Mouse (Mus musculus) heart, embryonic 15.5 days (tissue): ENCODE results near the gene 9430038I01Rik. TPM values are rescaled to one million over a fixed set of nuclear protein-coding genes. Genes with fewer than 3 reads are reported as not detected.
A peak's percentile ranks its signal among the peaks of the same experiment; 100 is the strongest.

Experiments
- ATAC-seq: fragments of 200-750 bp; cut with Nextera tagmentation; replicated peaks from 2 replicates; pipeline ENCODE4 v1.8.0; 2017; ENCODE audit warnings: low read depth, moderate TSS enrichment; ENCODE audit not compliant: insufficient number of reproducible peaks, insufficient read depth, low FRiP score
- H3K27ac ChIP-seq: fragments of 300-500 bp; sonication (generic); 2 replicates; pipeline ENCODE4 v1.5.1; 2015; ENCODE audit warnings: mild to moderate bottlenecking, inconsistent platforms
- H3K27me3 ChIP-seq: fragments of 300-500 bp; sonication (generic); 2 replicates; pipeline ENCODE4 v1.6.1; 2015; ENCODE audit warnings: inconsistent platforms
- H3K36me3 ChIP-seq: fragments of 300-500 bp; sonication (generic); 2 replicates; pipeline ENCODE4 v1.6.1; 2015; ENCODE audit warnings: mild to moderate bottlenecking, inconsistent platforms
- H3K4me1 ChIP-seq: fragments of 300-500 bp; sonication (generic); replicated peaks from 2 replicates; pipeline ENCODE4 v1.6.1; 2015; ENCODE audit warnings: inconsistent platforms
- H3K4me2 ChIP-seq: fragments of 300-500 bp; sonication (generic); 2 replicates; pipeline ENCODE4 v1.6.1; 2015; ENCODE audit warnings: inconsistent platforms, mild to moderate bottlenecking, moderate library complexity
- H3K4me3 ChIP-seq: fragments of 300-500 bp; sonication (generic); 2 replicates; pipeline ENCODE4 v1.5.1; 2015; ENCODE audit warnings: mild to moderate bottlenecking, inconsistent platforms
- H3K9ac ChIP-seq: fragments of 300-500 bp; sonication (generic); 2 replicates; pipeline ENCODE4 v1.6.1; 2015; ENCODE audit warnings: mild to moderate bottlenecking, inconsistent platforms
- H3K9me3 ChIP-seq: fragments of 300-500 bp; sonication (generic); replicated peaks from 2 replicates; pipeline ENCODE4 v1.6.1; 2016; ENCODE audit warnings: inconsistent platforms
- WGBS: fragments of 180-500 bp; shearing (Covaris S2); methylation state at CpG from one replicate; pipeline ENCODE4 v1.1.7; 2015; ENCODE audit warnings: mixed read lengths; 5-methylcytosine and 5-hydroxymethylcytosine counted together
- polyA plus RNA-seq: library from polyadenylated mRNA; unstranded; fragments of >200 nt; fragmentation: Nextera tagmentation; extraction: Ambion mirVana; gene quantifications from 2 replicates; pipeline ENCODE4 v1.2.1, GENCODE M21; 2015

9430038I01Rik gene
- polyA plus RNA-seq, 1 experiment from 2014 or later: 12.5 TPM

- no peak overlapping the region for H3K9ac ChIP-seq
- H3K27ac ChIP-seq: no peak overlapping the region
- WGBS: 74% methylated on average over 8 of the region's 8 CpGs
- no peak for ATAC-seq
- no peak overlapping the region for H3K4me3 ChIP-seq
- H3K4me2 ChIP-seq: no peak overlapping the region
- no peaks in the 10 kb centered on the region for H3K36me3 ChIP-seq
- H3K4me1 ChIP-seq: peaks cover 6% of the 10 kb centered on the region
- H3K27me3 ChIP-seq: no peaks in the 10 kb centered on the region
- H3K9me3 ChIP-seq: no peaks in the 10 kb centered on the region
These were observed 4.1 kb upstream of the 9430038I01Rik start for GRCm38 (mm10) chr7:137414710-137415109.

GRCm38 (mm10) chr7:137407428-137408058 lies 3.0 kb downstream of the 9430038I01Rik start:
- H3K27ac ChIP-seq: no peak overlapping the region

GRCm38 (mm10) chr7:137404146-137404545 lies 6.4 kb downstream of the 9430038I01Rik start:
- Histone ChIP-seq H3K9me3 (no peaks in the 10 kb centered on the region), H3K27me3 (no peaks in the 10 kb centered on the region), H3K4me1 (no peaks in the 10 kb centered on the region), H3K36me3 (no peaks in the 10 kb centered on the region), H3K4me2 (no peak overlapping the region), H3K9ac (no peak overlapping the region), H3K4me3 (no peak overlapping the region), H3K27ac (no peak overlapping the region)
- ATAC-seq: no peak
- WGBS: 83% methylated on average over 2 of the region's 2 CpGs

More at GRCm38 (mm10) chr7:137407428-137408058, 3.0 kb downstream of the 9430038I01Rik start:
- no peak for ATAC-seq
- no peaks in the 10 kb centered on the region for H3K9me3 ChIP-seq
- no peaks in the 10 kb centered on the region for H3K27me3 ChIP-seq
- H3K4me1 ChIP-seq: peaks cover 6% of the 10 kb centered on the region
- no peak overlapping the region for H3K4me3 ChIP-seq
- no peak overlapping the region for H3K9ac ChIP-seq
- H3K36me3 ChIP-seq: no peaks in the 10 kb centered on the region
- 91% methylated on average over 1 of the region's 1 CpGs for WGBS
- H3K4me2 ChIP-seq: no peak overlapping the region

- H3K4me2 ChIP-seq: no peak overlapping the region
- no peaks in the 10 kb centered on the region for H3K36me3 ChIP-seq
- WGBS: 86% methylated on average over 4 of the region's 4 CpGs
- no peaks in the 10 kb centered on the region for H3K27me3 ChIP-seq
- no peak overlapping the region for H3K4me3 ChIP-seq
- no peak overlapping the region for H3K27ac ChIP-seq
- H3K4me1 ChIP-seq: peaks cover 8% of the 10 kb centered on the region
- no peaks in the 10 kb centered on the region for H3K9me3 ChIP-seq
- no peak for ATAC-seq
- no peak overlapping the region for H3K9ac ChIP-seq
These were observed 11.6 kb downstream of the 9430038I01Rik start for GRCm38 (mm10) chr7:137398973-137399372.

GRCm38 (mm10) chr7:137397361-137397910 lies 13.1 kb downstream of the 9430038I01Rik start:
- Histone ChIP-seq H3K4me3 (no peak overlapping the region), H3K4me2 (no peak overlapping the region), H3K9ac (no peak overlapping the region), H3K27me3 (no peaks in the 10 kb centered on the region), H3K27ac (no peak overlapping the region), H3K9me3 (no peaks in the 10 kb centered on the region), H3K4me1 (peaks cover 8% of the 10 kb centered on the region), H3K36me3 (no peaks in the 10 kb centered on the region)
- WGBS: 91% methylated on average over 8 of the region's 8 CpGs
- ATAC-seq: no peak

- H3K9ac ChIP-seq: no peak overlapping the region
- WGBS: 72% methylated on average over 4 of the region's 4 CpGs
- no peak for ATAC-seq
These were observed 15.1 kb downstream of the 9430038I01Rik start for GRCm38 (mm10) chr7:137395421-137395820.

DNA sequence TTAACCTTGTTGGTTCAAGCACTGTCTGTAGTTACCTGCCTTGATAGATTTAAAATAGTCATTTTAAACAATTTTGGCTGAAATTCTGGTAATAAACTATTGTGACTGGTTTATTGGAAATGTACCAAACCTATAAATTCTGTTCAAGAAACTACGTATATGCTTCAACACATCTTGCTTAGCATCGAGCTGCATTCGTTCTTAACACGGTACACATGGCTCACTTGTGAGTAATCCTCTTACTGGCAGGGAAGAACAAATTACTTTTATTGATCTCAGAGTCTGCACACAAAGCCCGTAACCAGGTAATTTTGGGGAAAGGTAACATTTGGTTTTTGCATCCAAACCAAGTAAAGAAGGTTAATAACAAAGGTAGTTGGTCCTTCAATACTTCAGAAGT lies 22.7 kb downstream of the 9430038I01Rik start:
- Histone ChIP-seq H3K27me3 (no peaks in the 10 kb centered on the region), H3K27ac (no peak overlapping the region), H3K9ac (no peak overlapping the region), H3K4me1 (no peaks in the 10 kb centered on the region), H3K4me2 (no peak overlapping the region), H3K4me3 (no peak overlapping the region), H3K36me3 (no peaks in the 10 kb centered on the region), H3K9me3 (no peaks in the 10 kb centered on the region)
- ATAC-seq: no peak
- 93% methylated on average over 5 of the region's 5 CpGs for WGBS

More at GRCm38 (mm10) chr7:137395421-137395820, 15.1 kb downstream of the 9430038I01Rik start:
- H3K4me3 ChIP-seq: no peak overlapping the region
- H3K9me3 ChIP-seq: no peaks in the 10 kb centered on the region
- no peak overlapping the region for H3K4me2 ChIP-seq
- peak overlapping the region; percentile 25; the same call in 1 of the 2 replicates for H3K27ac ChIP-seq
- no peaks in the 10 kb centered on the region for H3K36me3 ChIP-seq
- no peaks in the 10 kb centered on the region for H3K27me3 ChIP-seq
- H3K4me1 ChIP-seq: peaks cover 8% of the 10 kb centered on the region

- Histone ChIP-seq H3K9me3 (no peaks in the 10 kb centered on the region), H3K4me2 (no peak overlapping the region), H3K36me3 (no peaks in the 10 kb centered on the region; the same call in 1 of the 2 replicates), H3K27me3 (no peaks in the 10 kb centered on the region), H3K9ac (no peak overlapping the region), H3K4me3 (no peak overlapping the region), H3K27ac (no peak overlapping the region), H3K4me1 (no peaks in the 10 kb centered on the region)
- 92% methylated on average over 7 of the region's 7 CpGs for WGBS
- ATAC-seq: no peak
These were observed 35.6 kb downstream of the 9430038I01Rik start for GRCm38 (mm10) chr7:137374996-137375395.

- Histone ChIP-seq H3K36me3 (no peaks in the 10 kb centered on the region; the same call in 1 of the 2 replicates), H3K9ac (no peak overlapping the region), H3K9me3 (no peaks in the 10 kb centered on the region), H3K27me3 (no peaks in the 10 kb centered on the region), H3K27ac (no peak overlapping the region), H3K4me2 (no peak overlapping the region), H3K4me3 (no peak overlapping the region), H3K4me1 (no peaks in the 10 kb centered on the region)
- 57% methylated on average over 4 of the region's 4 CpGs for WGBS
- ATAC-seq: no peak
These were observed 38.8 kb downstream of the 9430038I01Rik start for GRCm38 (mm10) chr7:137371770-137372169.

- Histone ChIP-seq H3K4me3 (no peak overlapping the region), H3K36me3 (no peaks in the 10 kb centered on the region; the same call in 1 of the 2 replicates), H3K27ac (no peak overlapping the region), H3K9me3 (no peaks in the 10 kb centered on the region), H3K27me3 (no peaks in the 10 kb centered on the region), H3K9ac (no peak overlapping the region), H3K4me2 (no peak overlapping the region), H3K4me1 (no peaks in the 10 kb centered on the region)
- no peak for ATAC-seq
- 63% methylated on average over 2 of the region's 2 CpGs for WGBS
These were observed 40.4 kb downstream of the 9430038I01Rik start for GRCm38 (mm10) chr7:137370175-137370574.

DNA sequence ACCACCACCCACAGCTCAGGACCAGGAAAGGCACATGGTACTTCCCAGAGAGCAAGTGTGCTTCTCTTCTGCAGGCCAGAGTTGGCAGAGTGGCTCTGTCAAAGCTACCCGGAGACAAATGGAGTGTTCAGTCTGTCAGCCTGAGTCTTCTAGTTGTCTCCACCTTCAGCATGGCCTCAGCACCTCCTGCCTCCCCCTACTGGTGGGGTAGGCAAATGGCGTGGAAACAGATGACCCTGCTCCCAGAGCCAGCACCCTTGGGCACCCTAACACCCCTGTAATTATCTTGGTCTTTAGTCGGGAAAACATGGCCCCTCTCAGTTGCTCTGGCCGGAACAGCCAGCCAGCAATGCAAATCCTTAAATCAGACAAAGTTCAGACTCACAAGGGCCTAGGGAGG lies 43.8 kb downstream of the 9430038I01Rik start:
- no peak for ATAC-seq
- H3K27me3 ChIP-seq: no peaks in the 10 kb centered on the region
- 73% methylated on average over 4 of the region's 4 CpGs for WGBS

DNA sequence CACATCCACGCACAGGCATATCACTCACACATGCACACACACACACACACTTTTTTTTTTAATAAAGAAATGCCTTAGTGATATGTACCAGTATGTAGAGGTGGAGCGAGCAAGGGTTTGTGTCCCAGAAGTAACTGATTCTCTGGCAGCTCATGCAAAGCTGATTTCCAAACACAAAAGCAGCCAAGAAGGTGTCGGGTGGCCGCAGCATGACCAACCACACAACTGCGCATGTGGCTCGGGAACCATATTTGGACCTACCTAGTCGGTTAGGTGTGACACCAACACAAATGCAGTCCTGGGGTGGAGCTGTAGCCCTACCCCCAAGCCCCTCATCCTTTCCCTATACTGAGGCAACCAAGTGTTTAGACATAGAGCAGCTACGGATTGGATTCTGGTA lies 45.5 kb downstream of the 9430038I01Rik start:
- no peak for ATAC-seq
- Histone ChIP-seq H3K9me3 (no peaks in the 10 kb centered on the region), H3K4me2 (no peak overlapping the region), H3K27ac (no peak overlapping the region), H3K36me3 (no peaks in the 10 kb centered on the region), H3K4me1 (no peaks in the 10 kb centered on the region), H3K27me3 (no peaks in the 10 kb centered on the region), H3K9ac (no peak overlapping the region), H3K4me3 (no peak overlapping the region)
- WGBS: 89% methylated on average over 8 of the region's 8 CpGs

More for the DNA sequence above, 43.8 kb downstream of the 9430038I01Rik start:
- no peaks in the 10 kb centered on the region for H3K4me1 ChIP-seq
- H3K4me2 ChIP-seq: no peak overlapping the region
- no peak overlapping the region for H3K9ac ChIP-seq
- no peaks in the 10 kb centered on the region for H3K36me3 ChIP-seq
- H3K27ac ChIP-seq: no peak overlapping the region
- H3K4me3 ChIP-seq: no peak overlapping the region
- no peaks in the 10 kb centered on the region for H3K9me3 ChIP-seq
